Mouse (Mus musculus): ENCODE measurements around the gene Sync.

Sync gene

GRCm38 (mm10) chr4:129263225-129264021, 24.0 kb upstream of the Sync start:
- peak; percentile 70 for DNase-seq

DNA sequence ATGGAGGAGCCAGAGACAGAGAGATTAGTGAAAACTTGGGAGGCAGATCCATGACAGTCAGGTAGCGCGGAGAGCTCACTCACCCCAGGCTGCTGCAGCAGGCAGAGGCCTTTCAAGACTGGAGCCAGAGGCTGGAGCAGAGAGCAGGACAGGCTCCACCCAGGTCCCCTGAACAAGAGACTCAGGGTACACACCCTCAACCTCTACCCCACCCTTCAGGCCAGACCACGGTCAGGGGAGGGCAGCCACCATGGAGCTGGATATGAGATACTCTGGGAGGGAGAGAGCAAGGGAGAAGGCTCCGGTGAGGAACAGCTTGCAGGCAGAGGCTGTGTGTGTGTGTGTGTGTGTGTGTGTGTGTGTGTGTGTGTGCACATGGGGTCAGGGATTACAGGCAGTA, 21.2 kb upstream of the Sync start:
- DNase-seq: no peak

GRCm38 (mm10) chr4:129266821-129267220, 20.6 kb upstream of the Sync start:
- DNase-seq: no peak

DNA sequence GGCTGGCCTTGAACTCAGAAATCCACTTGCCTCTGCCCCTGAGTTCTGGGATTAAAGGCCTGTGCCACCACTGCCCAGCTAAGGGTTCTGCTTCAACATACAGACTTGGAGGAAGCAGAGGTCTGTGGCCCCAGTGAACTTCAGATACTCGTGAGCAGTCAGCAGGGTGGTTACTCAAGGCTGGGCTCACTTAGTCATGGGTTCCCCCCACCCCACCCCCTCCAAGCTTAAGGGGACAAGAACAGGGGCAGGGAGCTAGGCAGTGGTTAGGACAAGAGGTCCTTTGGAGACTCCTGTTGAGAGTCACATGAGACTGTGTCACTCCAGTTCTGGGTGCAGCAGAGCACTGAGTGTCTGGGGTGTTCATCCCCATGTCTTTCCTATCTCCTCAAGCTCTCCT, 18.7 kb upstream of the Sync start:
- no peak for DNase-seq

GRCm38 (mm10) chr4:129271991-129272755, 15.2 kb upstream of the Sync start:
- peak; percentile 87 for DNase-seq

DNA sequence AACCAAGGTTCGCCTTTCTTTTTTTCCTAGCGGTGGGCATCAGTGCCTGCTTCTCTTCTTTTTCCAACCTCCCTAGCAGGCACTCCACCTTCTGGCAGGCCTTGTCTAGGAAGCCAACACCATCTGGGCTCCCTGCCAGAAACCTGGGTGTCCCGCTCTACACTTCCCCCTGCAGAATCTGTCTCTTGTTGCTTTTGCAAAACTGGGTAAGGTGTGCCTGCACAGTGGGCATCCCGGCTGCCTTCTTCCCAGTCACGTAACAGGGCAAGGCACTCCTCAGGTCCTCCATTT, 14.7 kb upstream of the Sync start:
- DNase-seq: peak; percentile 84

GRCm38 (mm10) chr4:129276453-129276865, 11.0 kb upstream of the Sync start:
- DNase-seq: peak; percentile 97

- no peak for DNase-seq
Observed at GRCm38 (mm10) chr4:129282786-129283185, 4.6 kb upstream of the Sync start.

GRCm38 (mm10) chr4:129283226-129283625, 4.2 kb upstream of the Sync start:
- DNase-seq: no peak

DNA sequence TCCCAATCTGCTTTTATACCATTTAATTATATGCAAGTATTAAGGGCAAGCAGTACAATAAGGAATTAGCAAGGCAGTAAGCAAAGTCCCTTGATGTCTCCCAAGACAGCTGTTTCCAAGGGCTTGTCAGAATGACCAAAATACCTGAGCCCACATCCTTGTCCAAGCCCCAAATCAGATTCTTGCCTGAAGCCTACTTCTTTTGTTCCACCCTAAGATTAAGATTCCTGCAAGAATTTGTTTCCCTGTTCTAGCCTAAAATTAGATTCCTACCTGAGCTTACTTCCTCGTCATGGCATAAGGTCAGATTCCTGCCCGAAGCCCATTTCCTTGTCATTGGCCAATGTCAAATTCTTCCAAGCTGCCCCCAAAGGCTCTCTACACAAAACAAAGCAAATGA, 2.7 kb upstream of the Sync start:
- DNase-seq: no peak

GRCm38 (mm10) chr4:129286001-129286682, 1.3 kb upstream of the Sync start:
- no peak for DNase-seq

- peak; percentile 22 for DNase-seq
Observed at GRCm38 (mm10) chr4:129286683-129287471, 540 bp upstream of the Sync start.

- DNase-seq: peak; percentile 37
Observed at GRCm38 (mm10) chr4:129288067-129288466, 650 bp downstream of the Sync start.

GRCm38 (mm10) chr4:129289671-129290070, 2.3 kb downstream of the Sync start:
- DNase-seq: no peak

- no peak for DNase-seq
Observed at GRCm38 (mm10) chr4:129292831-129293230, 5.4 kb downstream of the Sync start.

- no peak for DNase-seq
Observed at GRCm38 (mm10) chr4:129293702-129294101, 6.3 kb downstream of the Sync start.

GRCm38 (mm10) chr4:129295188-129295587, 7.8 kb downstream of the Sync start:
- no peak for DNase-seq

GRCm38 (mm10) chr4:129296066-129296465, 8.6 kb downstream of the Sync start:
- DNase-seq: no peak

GRCm38 (mm10) chr4:129297724-129298123, 10.3 kb downstream of the Sync start:
- no peak for DNase-seq

DNA sequence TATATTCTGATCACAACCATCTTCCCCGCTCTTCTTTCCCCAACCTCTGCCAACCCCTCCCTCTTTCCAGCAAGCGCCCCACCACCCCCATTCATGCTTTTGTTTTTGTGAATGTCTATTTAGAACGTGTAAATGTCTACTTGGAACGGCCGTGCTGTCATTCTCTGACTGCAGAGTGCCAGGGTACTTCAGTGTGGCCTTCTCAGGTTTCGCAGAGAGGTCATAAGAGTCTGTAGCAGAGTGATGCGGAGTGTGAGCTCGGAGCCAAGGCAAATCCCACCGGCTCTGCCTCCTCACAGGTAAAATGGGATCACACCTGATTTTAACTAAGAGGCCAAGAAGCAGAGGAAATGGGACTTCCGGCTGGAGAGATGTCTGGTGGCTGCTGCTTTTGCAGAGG, 11.7 kb downstream of the Sync start:
- no peak for DNase-seq

DNA sequence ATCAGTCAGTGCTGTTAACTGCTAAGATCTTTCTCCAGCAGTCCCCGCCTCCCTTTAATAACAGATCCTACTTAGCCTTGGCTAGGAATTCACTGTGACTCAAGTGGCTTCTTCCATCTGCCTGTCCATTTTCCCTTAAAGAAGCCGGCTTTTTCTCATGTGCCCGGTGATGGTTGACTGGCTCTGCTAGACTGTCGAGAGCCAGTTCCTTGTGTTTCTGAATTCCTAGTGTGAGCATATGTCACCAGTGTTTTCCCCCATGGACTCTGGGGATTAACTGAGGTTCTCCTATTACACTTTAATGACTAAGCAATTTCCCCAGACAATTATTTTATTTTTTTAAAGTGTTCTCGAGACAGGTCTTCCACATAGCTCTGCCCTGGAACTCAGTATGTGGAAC, 16.0 kb downstream of the Sync start:
- DNase-seq: no peak

DNA sequence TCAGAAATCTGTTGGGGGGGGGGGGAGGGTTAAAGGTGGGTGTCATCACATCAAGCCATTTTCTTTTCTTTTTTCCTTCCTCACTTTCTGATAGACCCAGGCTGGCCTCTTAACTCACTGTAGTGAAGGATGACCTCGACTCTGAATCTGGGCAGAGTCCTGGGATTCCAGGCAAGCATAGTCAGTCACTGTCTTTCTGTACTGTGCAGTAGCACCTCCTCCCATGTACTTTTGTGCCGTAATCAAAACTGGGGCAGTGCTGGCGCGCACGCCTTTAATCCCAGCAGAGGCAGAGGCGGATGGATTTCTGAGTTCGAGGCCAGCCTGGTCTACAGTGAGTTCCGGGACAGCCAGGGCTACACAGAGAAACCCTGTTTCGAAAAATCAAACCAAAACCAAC, 16.4 kb downstream of the Sync start:
- DNase-seq: peak; percentile 22

GRCm38 (mm10) chr4:129304306-129304705, 16.9 kb downstream of the Sync start:
- no peak for DNase-seq
